7 mouse cellular contexts compared by ENCODE assay signal in the genomic region with DNA sequence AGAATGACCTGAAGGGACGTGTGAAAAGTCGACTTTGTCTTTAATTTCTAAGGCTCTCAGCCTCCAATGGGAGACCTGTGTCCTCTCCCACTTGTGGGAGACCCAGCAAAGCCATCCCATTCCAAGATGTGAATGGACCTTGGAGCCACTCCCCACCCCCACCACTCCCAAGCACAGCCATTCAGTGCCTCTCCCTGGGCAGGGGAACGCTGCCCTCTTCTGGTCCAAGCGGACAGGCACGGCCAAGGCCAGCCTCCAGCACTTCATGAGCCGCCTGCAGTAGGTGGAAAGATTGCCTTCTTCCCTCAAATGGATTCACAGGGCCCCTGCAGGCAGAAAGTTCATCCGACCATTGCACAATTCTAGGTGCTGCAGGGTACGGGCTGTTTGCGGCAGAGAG.
DNase-seq lines count a peak whose midpoint lies in the region; ATAC-seq lines count a peak whose summit lies in the region.

No protein-coding gene starts in this region.

- no peak overlapping the region for H3K27ac ChIP-seq in midbrain, embryonic 13.5 days

- DNase-seq in urinary bladder, adult 18-20 months (ENCODE audit: low spot score in 2 of 2) = peak; percentile 24 to 50
- no peak for DNase-seq in urinary bladder, postnatal 10 days (ENCODE audit: low spot score)
- DNase-seq in embryo, embryonic 10 days (ENCODE audit: low spot score) = peak; percentile 91
- peak; percentile 37 to 58 for DNase-seq in heart, postnatal 14 days
- DNase-seq in kidney, postnatal 36 days = peak; percentile 39 to 74
- DNase-seq in urinary bladder, postnatal 4 days (ENCODE audit: low spot score in 2 of 2) = peak; percentile 50 to 76

- H3K4me2 ChIP-seq in midbrain, embryonic 13.5 days (replicated peaks) = no peak overlapping the region

- H3K9ac ChIP-seq in midbrain, embryonic 13.5 days (replicated peaks) = no peak overlapping the region

- 12% methylated on average over 9 of the region's 9 CpGs for WGBS in midbrain, embryonic 13.5 days

- peaks cover 96% of the 10 kb centered on the region for H3K27me3 ChIP-seq in midbrain, embryonic 13.5 days

- intact Hi-C loops in heart, postnatal 14 days (cut with DNase I) = loop anchor here (5.0 kb wide), 2 partner anchors 206 to 281 kb away; no protein-coding TSS in a partner anchor

- H3K9me3 ChIP-seq in midbrain, embryonic 13.5 days = no peaks in the 10 kb centered on the region

- peak; percentile 76 for ATAC-seq in midbrain, embryonic 13.5 days

- H3K4me3 ChIP-seq in midbrain, embryonic 13.5 days (replicated peaks) = no peak overlapping the region

- H3K4me1 ChIP-seq in midbrain, embryonic 13.5 days (replicated peaks) = peaks cover 18% of the 10 kb centered on the region

- H3K36me3 ChIP-seq in midbrain, embryonic 13.5 days = no peaks in the 10 kb centered on the region
